Mouse (Mus musculus) thymus, postnatal 0 days (tissue): ENCODE measurements around the gene Rit1. TPM values are rescaled to one million over a fixed set of nuclear protein-coding genes. Genes with fewer than 3 reads are reported as not detected.
"Not testable (repeated sequence)": the region's sequence is repeated elsewhere in the genome, so short reads cannot be mapped to it uniquely, and the experiment has no call there.

Source experiments
- DNase-seq: peaks from one replicate; pipeline ENCODE4 v3.0.0-alpha.2; 2015; ENCODE audit warnings: low spot score
- polyA plus RNA-seq: library from polyadenylated mRNA; unstranded; fragments of >200 nt; fragmentation: Nextera tagmentation; extraction: Ambion mirVana; gene quantifications from 2 replicates; pipeline ENCODE4 v1.2.1, GENCODE M21; 2015

The Rit1 gene
- 55.5 and 55.6 TPM in 2 replicates for polyA plus RNA-seq

GRCm38 (mm10) chr3:88716399-88717197, at the start of gene Rit1:
TSS of gene Rit1 (plus strand) at chr3:88716838.
- peak; percentile 91 for DNase-seq

GRCm38 (mm10) chr3:88677399-88677798, 39.2 kb upstream of the Rit1 start:
- DNase-seq, result peak; percentile 77

- DNase-seq, result no peak
Observed at GRCm38 (mm10) chr3:88683814-88684213, 32.8 kb upstream of the Rit1 start.

- no peak for DNase-seq
Observed at GRCm38 (mm10) chr3:88684236-88684979, 32.2 kb upstream of the Rit1 start.

- peak; percentile 98 for DNase-seq
Observed at GRCm38 (mm10) chr3:88684980-88685941, 31.4 kb upstream of the Rit1 start, which contains the start of gene Khdc4. TSS of gene Khdc4 (plus strand) at chr3:88685803.

GRCm38 (mm10) chr3:88685958-88686451, 30.6 kb upstream of the Rit1 start:
- DNase-seq, result peak; percentile 44

GRCm38 (mm10) chr3:88686734-88687611, 29.7 kb upstream of the Rit1 start:
- DNase-seq, result no peak

GRCm38 (mm10) chr3:88689079-88689478, 27.6 kb upstream of the Rit1 start:
- no peak for DNase-seq

- no peak for DNase-seq
Observed at GRCm38 (mm10) chr3:88695545-88695944, 21.1 kb upstream of the Rit1 start.

- no peak for DNase-seq
Observed at GRCm38 (mm10) chr3:88698051-88698450, 18.6 kb upstream of the Rit1 start.

GRCm38 (mm10) chr3:88698834-88699233, 17.8 kb upstream of the Rit1 start:
- no peak for DNase-seq

- DNase-seq, result no peak
Observed at GRCm38 (mm10) chr3:88700247-88700646, 16.4 kb upstream of the Rit1 start.

- no peak for DNase-seq
Observed at GRCm38 (mm10) chr3:88701222-88701621, 15.4 kb upstream of the Rit1 start.

- DNase-seq, result no peak
Observed at GRCm38 (mm10) chr3:88713709-88714108, 2.9 kb upstream of the Rit1 start.

GRCm38 (mm10) chr3:88714725-88715124, 1.9 kb upstream of the Rit1 start:
- DNase-seq, result no peak

- not testable (repeated sequence) for DNase-seq
Observed at GRCm38 (mm10) chr3:88715716-88716115, 922 bp upstream of the Rit1 start.

GRCm38 (mm10) chr3:88717198-88717798, 660 bp downstream of the Rit1 start:
- peak; percentile 10 for DNase-seq

GRCm38 (mm10) chr3:88717831-88718230, 1.2 kb downstream of the Rit1 start:
- DNase-seq, result peak; percentile 11

- no peak for DNase-seq
Observed at GRCm38 (mm10) chr3:88719098-88719497, 2.5 kb downstream of the Rit1 start.

- DNase-seq, result no peak
Observed at GRCm38 (mm10) chr3:88736556-88736955, 19.9 kb downstream of the Rit1 start.
